Mouse (Mus musculus): ENCODE results near the gene E430018J23Rik.
"Not testable (repeated sequence)": the region's sequence is repeated elsewhere in the genome, so short reads cannot be mapped to it uniquely, and the experiment has no call there.

Gene E430018J23Rik

DNA sequence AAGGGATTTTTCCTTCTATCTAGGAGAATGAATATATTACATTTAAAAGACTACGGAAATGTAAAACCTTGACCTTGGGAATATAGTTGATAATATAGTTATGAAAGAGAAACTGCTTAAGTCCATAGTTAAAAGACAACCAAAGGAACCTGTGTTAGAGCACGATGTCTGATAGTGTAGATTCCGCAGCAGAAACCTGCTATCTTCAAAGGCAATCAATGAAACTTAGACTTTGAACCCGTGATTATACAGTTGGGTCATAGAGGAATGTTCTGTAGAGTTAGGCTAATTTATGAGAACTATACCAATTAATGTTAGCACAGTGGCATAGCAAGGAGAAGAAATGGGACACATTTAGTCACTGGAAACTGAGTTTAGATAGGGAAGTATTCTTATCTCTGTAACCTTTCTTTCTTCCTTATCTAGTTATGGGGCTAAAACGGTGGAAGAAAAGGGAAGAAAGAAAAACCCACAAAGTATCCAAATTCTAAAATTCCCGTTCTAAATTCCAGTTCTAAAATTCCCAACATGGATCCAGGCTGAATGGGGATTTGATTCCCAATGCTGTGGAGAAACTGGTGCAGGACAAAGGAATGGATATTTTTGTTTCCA lies 15.0 kb downstream of the E430018J23Rik start:
- DNase-seq (ENCODE audit: low spot score): no peak

DNA sequence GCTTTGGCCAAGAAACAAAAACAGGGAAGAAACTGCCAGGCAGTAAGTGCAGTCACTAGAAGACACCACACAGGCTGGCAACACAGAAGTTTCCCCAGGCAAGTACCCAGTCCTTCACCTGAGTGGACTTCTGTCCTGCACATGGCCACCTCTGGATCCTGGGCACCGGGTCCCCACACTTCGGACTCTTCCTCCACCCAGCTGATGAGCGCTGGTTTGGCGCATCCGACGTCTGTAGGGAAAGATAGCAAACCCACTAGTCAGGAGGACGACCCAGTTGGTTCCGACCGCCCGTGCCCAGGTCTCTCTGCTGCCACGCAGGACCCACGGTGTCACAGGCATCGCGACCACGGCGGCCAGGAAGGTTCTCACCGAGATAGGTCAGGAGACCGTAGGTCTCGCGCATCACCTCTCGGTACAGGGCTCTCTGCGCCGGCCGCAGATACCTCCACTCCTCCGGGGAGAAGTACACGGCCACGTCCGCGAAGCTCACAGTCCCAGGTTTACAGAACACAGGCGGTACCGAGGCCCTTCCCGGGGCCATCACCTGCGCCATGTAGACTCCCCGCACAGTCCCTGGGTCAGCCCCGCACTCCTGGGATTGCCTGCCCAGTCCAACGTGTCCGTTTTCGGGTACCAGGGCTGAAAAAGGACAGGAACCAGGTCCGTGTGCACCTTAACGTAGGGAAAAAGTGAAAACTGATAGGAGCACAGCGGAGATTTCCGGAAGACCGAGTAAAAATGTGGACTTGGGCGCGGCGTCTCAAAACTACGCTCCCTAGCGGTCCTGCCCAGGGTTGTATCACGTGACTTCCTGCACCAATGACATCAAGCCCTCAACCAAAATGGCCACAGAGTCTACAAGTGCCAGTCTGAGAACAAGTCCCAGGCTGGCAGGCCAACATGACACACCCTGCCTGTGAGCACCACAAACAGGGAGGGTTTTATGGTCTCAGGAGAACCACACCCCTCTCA lies 17.9 kb downstream of the E430018J23Rik start, which contains the start of gene Zfp747:
Gene Zfp747 (minus strand): TSS at position 780 of the 975 bp plus-strand sequence.
- DNase-seq (ENCODE audit: low spot score): peak; percentile 93

- not testable (repeated sequence) for DNase-seq (ENCODE audit: low spot score)
These were observed 21.6 kb downstream of the E430018J23Rik start for GRCm38 (mm10) chr7:127371870-127372269.

DNA sequence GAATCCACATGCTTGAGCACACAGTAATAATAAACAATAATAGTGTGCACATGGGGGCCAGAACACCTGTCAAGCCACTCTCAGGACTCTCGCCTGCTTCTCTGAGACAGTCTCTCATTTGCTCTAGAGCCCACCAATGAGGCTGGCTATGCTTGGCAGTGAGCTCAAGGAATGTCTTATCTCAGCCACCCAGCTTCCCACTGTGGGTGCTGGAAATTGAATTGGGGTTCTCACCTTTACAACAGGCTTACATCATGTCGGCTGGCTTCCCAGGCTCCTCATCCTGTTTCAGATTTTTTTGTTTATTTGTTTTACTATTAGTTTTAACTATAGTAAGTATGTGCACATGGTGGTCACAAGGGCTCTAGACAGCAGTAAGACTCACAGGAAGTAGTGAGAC lies 22.2 kb downstream of the E430018J23Rik start:
- DNase-seq (ENCODE audit: low spot score): no peak

GRCm38 (mm10) chr7:127366249-127366648 lies 27.2 kb downstream of the E430018J23Rik start:
- DNase-seq (ENCODE audit: low spot score): no peak

DNA sequence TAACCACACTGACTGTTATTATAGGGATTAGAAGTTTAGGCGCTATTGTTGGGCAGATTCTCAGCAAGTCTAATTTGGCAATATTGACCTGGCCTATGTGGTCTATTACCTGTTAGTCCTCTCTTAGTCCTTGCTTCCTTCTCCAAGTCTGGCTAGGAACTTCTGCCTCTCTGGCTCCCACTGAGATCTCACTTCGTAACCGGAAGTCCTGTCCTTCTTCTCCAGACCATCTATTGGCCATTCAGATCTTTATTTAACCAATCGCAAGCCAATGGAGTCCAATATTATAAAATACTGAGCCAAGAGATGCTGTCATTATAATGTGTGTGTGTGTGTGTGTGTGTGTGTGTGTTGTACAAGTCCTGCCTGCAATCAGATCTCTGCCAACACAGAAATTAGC lies 29.3 kb downstream of the E430018J23Rik start:
- no peak for DNase-seq (ENCODE audit: low spot score)

- DNase-seq (ENCODE audit: low spot score): no peak
These were observed 29.9 kb downstream of the E430018J23Rik start for GRCm38 (mm10) chr7:127363475-127363921.

GRCm38 (mm10) chr7:127362418-127362817 lies 31.0 kb downstream of the E430018J23Rik start:
- peak; percentile 52 for DNase-seq (ENCODE audit: low spot score)

GRCm38 (mm10) chr7:127361449-127361848 lies 32.0 kb downstream of the E430018J23Rik start:
- DNase-seq (ENCODE audit: low spot score): no peak

DNA sequence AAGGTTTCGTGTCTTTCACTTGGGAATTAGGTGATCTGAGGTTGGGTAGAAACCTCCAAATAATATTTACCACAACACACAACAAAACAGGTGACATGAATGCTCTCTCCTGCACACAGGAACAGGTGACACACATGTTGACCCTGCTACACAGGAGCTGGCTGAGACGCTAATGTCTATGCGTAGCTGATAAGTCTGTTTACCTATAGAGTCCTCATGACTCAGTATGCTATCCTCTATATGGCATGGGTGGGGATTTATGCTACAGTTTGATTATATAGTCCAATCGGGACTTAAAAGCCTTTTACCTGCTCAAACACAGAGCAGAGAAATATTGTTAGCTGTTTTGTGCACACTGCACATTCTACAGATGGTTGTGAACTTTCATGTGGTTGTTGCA lies 33.2 kb downstream of the E430018J23Rik start:
- DNase-seq (ENCODE audit: low spot score): no peak

GRCm38 (mm10) chr7:127358472-127358871 lies 35.0 kb downstream of the E430018J23Rik start:
- no peak for DNase-seq (ENCODE audit: low spot score)

GRCm38 (mm10) chr7:127357871-127358270 lies 35.6 kb downstream of the E430018J23Rik start:
- peak; percentile 65 for DNase-seq (ENCODE audit: low spot score)

- DNase-seq (ENCODE audit: low spot score): no peak
These were observed 37.6 kb downstream of the E430018J23Rik start for GRCm38 (mm10) chr7:127355796-127356195.

DNA sequence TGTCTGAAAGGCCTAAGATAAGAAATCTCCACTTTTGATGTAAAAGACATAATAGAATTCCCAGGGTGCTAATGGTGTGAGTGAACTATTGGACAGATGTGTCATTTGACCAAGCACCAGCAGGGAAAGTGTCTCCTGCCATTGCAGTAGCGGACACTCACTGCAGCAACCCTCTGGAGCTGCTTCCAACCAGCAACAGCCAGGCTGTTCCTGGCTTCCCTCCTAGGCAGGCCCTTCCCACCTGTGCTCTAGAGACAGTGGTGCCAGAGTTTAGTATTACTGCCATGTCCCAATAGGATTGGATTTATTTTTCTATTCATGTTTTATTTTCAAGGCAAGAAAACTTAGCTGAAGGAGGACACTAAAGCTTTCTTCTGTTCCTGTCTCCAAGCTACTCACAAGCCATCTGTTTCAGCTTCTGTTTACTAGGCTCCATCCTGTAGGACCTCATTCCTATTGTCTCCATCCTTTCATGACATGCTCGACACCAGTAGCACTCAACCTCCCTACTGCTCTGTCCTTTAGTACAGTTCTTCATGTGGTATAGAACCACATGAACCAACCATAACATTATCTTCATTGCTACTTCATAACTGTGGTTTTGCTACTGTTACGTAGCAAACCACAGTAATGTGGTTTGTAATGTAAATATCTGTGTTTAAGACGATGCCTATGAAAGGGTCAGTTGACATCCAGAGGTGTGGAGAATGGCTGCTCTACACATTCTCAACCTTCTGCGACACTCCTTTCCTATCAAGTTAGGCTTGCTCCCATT lies 42.0 kb downstream of the E430018J23Rik start:
- peak; percentile 71 for DNase-seq (ENCODE audit: low spot score)

DNA sequence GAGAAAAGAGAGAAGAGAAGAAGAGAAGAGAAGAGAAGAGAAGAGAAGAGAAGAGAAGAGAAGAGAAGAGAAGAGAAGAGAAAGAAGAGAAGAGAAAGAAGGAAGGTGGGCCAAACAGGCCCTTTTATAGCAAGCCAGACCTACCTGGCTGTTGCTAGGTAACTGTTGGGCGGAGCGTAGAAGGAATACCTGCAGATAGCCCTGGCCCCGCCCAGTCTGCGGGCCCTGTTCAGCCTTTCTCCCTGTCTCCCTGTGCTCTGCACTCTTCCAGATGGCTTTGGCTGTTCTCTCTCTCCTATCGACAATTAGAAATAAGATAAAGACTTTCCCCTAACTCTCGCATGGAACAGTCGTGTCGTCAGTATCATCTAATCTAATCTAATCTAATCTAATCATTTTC lies 46.8 kb downstream of the E430018J23Rik start:
- no peak for DNase-seq (ENCODE audit: low spot score)

GRCm38 (mm10) chr7:127345512-127346325 lies 47.7 kb downstream of the E430018J23Rik start, which contains the start of gene Zfp768:
TSS of gene Zfp768 (minus strand) at chr7:127345589.
- DNase-seq (ENCODE audit: low spot score): peak; percentile 89

DNA sequence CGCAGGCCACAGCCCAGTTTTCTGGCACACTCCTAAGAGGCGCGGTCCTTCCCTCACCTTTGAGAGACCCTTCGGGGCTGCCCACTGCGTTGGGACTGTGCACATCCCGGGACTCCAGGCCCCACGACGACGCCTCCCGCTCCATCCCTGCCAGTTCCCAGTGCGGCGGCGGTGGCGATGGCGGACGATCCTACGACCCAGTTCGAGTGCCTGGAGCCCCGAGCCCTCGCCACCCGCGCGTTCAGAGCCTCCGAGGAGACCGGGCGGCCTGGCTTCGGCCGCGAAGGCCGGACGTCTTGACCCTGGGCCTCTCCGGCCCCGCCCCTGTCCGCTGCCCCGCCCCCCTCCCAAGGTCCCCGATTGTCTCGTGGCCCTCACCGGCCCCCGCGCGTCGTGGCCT lies 48.3 kb downstream of the E430018J23Rik start:
- no peak for DNase-seq (ENCODE audit: low spot score)

DNA sequence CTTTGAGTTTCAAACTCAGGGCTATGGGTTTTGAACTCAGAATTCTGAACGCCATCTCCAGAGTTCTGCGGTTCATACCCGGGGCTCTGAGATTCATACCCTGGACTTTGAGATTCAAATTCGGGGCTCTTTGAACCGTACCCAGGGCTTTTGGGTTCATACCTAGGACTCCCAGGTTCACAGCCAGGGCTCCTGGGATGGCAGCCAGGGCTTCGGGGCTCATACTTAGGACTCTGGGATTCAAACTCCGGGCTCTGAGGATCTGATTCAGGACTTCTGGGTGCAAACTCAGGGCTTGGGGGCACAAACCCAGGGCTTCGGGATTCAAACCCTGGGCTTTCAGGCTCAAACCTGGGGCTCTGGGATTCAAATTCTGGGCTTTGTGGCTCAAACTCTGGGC lies 49.1 kb downstream of the E430018J23Rik start:
- peak; percentile 16 for DNase-seq (ENCODE audit: low spot score)

DNA sequence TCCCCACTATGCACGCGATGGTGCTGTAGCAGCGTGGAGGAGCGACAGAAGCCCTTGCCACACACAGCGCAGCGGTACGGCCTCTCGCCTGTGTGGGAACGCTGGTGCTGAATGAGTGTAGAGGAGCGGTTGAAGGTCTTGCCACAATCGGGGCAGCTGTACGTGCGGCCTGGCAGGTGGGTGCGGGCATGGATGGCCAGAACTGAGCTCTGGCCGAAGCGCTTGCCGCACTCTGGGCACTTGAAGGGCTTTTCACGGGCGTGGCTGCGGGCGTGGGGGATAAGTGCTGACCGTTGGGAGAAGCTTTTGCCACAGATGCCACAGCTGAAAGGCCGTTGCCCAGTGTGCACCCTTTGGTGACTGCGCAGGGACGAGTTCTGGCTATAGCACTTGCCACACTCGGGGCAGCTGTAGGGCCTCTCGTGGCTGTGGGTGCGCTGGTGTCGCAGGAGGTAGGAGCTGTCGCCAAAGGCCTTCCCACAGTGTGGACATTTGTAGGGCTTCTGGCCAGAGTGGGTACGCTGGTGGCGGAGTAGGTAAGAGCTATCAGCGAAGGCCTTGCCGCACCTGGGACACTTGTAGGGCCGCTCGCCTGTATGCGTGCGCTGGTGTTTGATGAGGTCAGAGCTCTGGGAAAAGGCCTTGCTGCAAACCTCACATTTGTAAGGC lies 49.9 kb downstream of the E430018J23Rik start:
- no peak for DNase-seq (ENCODE audit: low spot score)

DNA sequence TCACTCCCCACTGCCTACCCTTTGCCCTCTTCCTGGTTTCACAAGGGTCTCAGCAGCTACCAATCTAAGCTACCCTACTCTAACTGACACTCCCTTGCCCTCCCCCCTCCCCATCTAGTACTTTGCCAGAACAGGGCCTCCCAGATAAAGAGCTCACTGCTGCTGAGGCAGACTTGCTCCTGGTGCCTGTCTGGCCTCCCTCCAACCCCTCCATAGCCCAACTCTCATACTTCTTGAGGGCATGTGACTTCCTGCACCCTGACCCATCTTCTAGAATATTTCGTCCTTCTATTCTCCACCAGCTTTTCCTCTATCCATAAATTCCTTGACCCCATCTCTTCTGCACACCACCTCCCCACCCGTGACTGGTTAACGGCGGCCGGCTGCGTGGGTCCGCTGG lies 50.5 kb downstream of the E430018J23Rik start:
- DNase-seq (ENCODE audit: low spot score): no peak

DNA sequence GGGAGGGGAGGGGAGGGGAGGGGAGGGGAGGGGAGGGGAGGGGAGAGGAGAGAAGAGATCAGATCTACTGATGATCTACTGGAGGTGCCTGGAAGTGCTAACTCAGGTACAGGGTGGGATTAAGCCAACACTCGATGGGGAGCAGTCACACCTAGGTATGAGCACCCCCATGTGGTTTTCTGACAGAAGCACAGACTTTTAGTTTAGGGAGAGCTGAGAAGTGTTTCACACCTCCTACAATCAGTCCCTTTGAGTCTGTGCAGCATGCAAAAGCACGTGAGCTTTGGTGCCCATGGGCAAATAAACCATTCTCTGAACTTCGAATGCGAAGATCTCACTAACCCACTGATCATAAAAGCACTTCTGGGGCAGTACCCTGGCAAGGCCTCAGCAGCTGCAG lies 51.1 kb downstream of the E430018J23Rik start:
- peak; percentile 22 for DNase-seq (ENCODE audit: low spot score)
